Mouse (Mus musculus) liver, embryonic 13.5 days (tissue): ENCODE results near the gene Pip4k2a. TPM values are rescaled to one million over a fixed set of nuclear protein-coding genes. Genes with fewer than 3 reads are reported as not detected.

Experiments
- ATAC-seq: fragments of 200-750 bp; cut with Nextera tagmentation; 2 replicates; pipeline ENCODE4 v1.8.0; 2017; ENCODE audit warnings: low read depth, mild to moderate bottlenecking, moderate number of reproducible peaks, moderate library complexity
- DNase-seq: peaks from one replicate; pipeline ENCODE4 v3.0.0; 2022
- H3K27ac ChIP-seq: fragments of 300-500 bp; sonication (generic); 2 replicates; pipeline ENCODE4 v1.5.1; 2015; ENCODE audit warnings: moderate library complexity, mild to moderate bottlenecking, inconsistent platforms
- H3K27me3 ChIP-seq: fragments of 300-500 bp; sonication (generic); 2 replicates; pipeline ENCODE4 v1.6.1; 2015; ENCODE audit warnings: mild to moderate bottlenecking, inconsistent platforms
- H3K36me3 ChIP-seq: fragments of 300-500 bp; sonication (generic); 2 replicates; pipeline ENCODE4 v1.6.1; 2015; ENCODE audit warnings: mild to moderate bottlenecking, inconsistent platforms
- H3K4me1 ChIP-seq: fragments of 300-500 bp; sonication (generic); replicated peaks from 2 replicates; pipeline ENCODE4 v1.6.1; 2015; ENCODE audit warnings: inconsistent platforms
- H3K4me2 ChIP-seq: fragments of 300-500 bp; sonication (generic); 2 replicates; pipeline ENCODE4 v1.6.1; 2015; ENCODE audit warnings: inconsistent platforms, mild to moderate bottlenecking, moderate library complexity
- H3K4me3 ChIP-seq: fragments of 300-500 bp; sonication (generic); replicated peaks from 2 replicates; pipeline ENCODE4 v1.5.1; 2015; ENCODE audit warnings: mild to moderate bottlenecking, inconsistent platforms
- H3K9ac ChIP-seq: fragments of 300-500 bp; sonication (generic); 2 replicates; pipeline ENCODE4 v1.6.1; 2015; ENCODE audit warnings: mild to moderate bottlenecking, inconsistent platforms
- H3K9me3 ChIP-seq: fragments of 300-500 bp; sonication (generic); replicated peaks from 2 replicates; pipeline ENCODE4 v1.6.1; 2016; ENCODE audit warnings: inconsistent platforms
- WGBS: fragments of 180-500 bp; shearing (Covaris S2); methylation state at CpG from one replicate; pipeline ENCODE4 v1.1.7; 2015; ENCODE audit not compliant: insufficient replicate concordance; 5-methylcytosine and 5-hydroxymethylcytosine counted together
- polyA plus RNA-seq: library from polyadenylated mRNA; unstranded; fragments of >200 nt; fragmentation: Nextera tagmentation; extraction: Ambion mirVana; gene quantifications from 2 replicates; pipeline ENCODE4 v1.2.1, GENCODE M21; 2015

Gene Pip4k2a
- polyA plus RNA-seq, 1 experiment from 2014 or later, result 15.8 TPM

DNA sequence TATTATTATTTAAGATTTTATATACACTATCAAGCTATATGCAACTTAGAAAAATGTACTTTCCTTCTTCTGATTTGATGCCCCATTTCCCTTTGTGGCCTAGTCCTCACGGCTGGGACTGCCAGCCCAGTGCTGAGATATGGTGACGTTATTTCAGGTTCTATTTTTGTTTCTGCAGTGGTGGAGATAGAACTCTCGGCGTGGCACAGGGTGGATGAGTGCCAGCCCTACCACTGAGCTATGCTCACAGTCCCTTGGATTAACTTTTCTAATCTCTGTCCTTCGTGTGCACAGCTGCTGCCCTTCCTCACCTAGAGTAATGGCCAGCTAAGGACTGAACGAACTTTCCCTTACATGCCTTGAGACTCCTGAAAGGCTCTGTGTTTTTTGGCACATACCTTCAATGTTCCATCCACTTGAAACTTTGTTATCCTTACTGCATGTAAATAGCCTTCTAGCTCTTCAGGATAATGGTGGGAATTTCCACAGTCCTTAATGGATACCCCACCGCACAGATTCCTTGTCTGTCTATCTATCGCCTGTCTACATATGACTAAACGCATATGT is 164.8 kb downstream of the Pip4k2a start:
- no peak for DNase-seq
- no peak for ATAC-seq
- Histone ChIP-seq H3K27ac (no peak overlapping the region), H3K9ac (no peak overlapping the region), H3K4me1 (no peaks in the 10 kb centered on the region), H3K27me3 (no peaks in the 10 kb centered on the region), H3K4me3 (no peak overlapping the region), H3K4me2 (no peak overlapping the region), H3K9me3 (no peaks in the 10 kb centered on the region), H3K36me3 (no peaks in the 10 kb centered on the region)
- 62% methylated on average over 9 of the region's 9 CpGs for WGBS

DNA sequence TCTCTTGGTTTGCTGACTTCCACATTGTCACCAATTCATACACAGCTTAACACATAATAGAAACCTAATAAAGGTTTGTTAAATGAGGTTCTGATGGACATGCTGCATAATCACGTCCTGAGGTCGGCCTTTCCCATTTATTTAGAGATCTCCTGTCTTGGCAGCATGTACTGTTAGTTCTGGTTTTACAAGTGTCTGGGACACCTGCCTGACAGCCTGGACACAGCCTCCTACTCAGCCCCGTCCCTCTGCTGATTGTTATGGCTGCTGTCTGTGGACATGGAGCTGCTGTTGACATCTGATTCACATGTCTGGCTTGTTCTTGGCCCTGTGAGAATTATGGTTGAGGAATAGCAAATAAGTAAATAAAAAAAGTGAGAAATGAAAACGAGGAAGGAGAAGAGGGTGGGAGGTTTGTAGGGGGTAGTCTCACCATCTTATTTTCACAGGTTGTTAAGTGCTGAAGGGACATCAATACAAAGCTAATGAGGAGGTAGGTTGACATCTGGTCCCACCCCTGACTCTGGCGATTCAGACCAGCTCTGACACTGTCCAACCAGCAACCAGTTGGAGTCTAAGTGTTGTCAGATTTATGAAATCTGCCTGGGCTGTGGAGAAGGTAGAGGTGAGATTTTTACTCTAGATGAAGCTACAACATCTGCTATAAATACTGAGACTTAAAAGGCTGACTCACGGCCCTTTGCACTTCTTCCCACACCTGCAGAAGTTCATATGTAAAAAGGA is 166.7 kb downstream of the Pip4k2a start:
- Histone ChIP-seq H3K4me1 (no peaks in the 10 kb centered on the region), H3K9ac (no peak overlapping the region), H3K4me3 (no peak overlapping the region), H3K9me3 (no peaks in the 10 kb centered on the region), H3K36me3 (no peaks in the 10 kb centered on the region), H3K27me3 (no peaks in the 10 kb centered on the region), H3K4me2 (no peak overlapping the region), H3K27ac (no peak overlapping the region)
- ATAC-seq (no peak), DNase-seq (no peak)
- WGBS, result 58% methylated on average over 6 of the region's 6 CpGs

DNA sequence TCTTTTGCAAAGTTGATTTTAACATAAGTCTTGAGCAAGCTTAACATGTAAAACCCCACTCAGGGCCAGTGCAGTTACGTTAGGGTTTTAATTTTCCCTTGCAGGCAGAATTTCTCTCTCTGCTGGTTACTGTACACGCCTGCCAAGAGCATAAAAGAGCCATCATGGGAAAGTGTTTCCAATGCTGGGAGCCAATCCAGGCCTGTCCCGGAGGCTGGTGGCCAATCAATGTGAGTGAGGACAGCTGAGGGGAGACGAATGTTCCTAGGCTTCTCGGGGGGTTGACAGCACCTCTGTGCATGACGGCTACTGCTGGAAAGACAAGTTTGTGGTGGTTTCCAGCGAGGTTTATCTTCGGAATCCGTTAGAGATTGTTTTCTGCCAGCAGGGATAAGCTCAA is 175.2 kb downstream of the Pip4k2a start:
- Histone ChIP-seq H3K4me2 (no peak overlapping the region), H3K27ac (no peak overlapping the region), H3K27me3 (no peaks in the 10 kb centered on the region), H3K9ac (no peak overlapping the region), H3K4me3 (no peak overlapping the region), H3K36me3 (no peaks in the 10 kb centered on the region), H3K4me1 (peaks cover 18% of the 10 kb centered on the region), H3K9me3 (no peaks in the 10 kb centered on the region)
- no peak for DNase-seq
- WGBS, result 43% methylated on average over 9 of the region's 9 CpGs
- ATAC-seq, result no peak

DNA sequence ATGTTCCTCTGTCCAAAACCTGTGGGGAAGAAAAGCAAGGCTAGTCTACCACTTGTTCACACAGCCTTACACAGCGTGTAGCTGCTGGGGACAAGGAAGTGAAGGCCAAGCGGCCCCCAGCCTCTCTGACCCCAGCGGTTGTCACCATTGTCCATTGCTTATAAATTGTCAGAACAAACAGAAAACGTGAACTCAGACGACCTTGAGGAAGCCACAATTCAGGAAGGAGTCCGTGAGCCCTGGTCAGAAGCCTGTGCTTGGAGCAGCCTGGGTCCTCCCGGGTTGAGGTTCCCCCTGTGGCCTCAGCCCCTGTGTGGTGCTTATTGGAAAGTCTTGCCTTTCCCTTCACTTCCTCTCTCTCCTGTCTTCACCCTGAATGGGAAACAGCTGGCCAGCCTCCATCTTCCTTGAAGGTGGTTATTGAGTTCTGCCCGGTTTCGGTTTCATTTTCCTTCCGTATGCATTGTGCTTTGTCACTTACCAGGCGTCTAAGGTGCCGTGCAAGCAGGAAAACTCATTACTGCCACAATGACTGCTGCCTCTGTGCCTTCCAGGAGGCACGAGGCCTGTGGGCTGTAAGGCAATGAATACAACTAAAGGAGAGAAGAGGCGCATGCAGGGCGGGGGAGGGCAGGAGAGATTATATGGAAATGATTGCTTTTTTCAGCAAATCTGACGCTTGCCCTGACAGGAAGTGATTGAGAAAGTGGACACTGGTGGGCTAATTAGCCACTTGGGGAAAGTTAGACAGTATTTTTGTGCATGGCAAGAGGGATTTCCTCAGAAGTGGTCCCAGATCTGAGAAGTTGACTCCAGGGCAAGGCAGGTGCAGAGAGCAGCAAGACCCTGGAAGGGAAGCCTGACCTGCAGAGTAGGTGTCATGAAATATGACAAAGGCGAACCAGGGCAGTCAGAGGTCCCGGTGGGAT is 176.2 kb downstream of the Pip4k2a start:
- H3K36me3 ChIP-seq, result no peaks in the 10 kb centered on the region
- DNase-seq (peak; percentile 13), ATAC-seq (peak; percentile 47; the same call in 1 of the 2 replicates)
- H3K4me1 ChIP-seq, result peaks cover 18% of the 10 kb centered on the region
- 21% methylated on average over 18 of the region's 18 CpGs for WGBS
- H3K9me3 ChIP-seq, result no peaks in the 10 kb centered on the region
- peak overlapping the region; percentile 59 for H3K4me3 ChIP-seq
- no peaks in the 10 kb centered on the region for H3K27me3 ChIP-seq
- no peak overlapping the region; the same call in 1 of the 2 replicates for H3K27ac ChIP-seq
- H3K4me2 ChIP-seq, result peak overlapping the region; percentile 69
- H3K9ac ChIP-seq, result peak overlapping the region; percentile 55

DNA sequence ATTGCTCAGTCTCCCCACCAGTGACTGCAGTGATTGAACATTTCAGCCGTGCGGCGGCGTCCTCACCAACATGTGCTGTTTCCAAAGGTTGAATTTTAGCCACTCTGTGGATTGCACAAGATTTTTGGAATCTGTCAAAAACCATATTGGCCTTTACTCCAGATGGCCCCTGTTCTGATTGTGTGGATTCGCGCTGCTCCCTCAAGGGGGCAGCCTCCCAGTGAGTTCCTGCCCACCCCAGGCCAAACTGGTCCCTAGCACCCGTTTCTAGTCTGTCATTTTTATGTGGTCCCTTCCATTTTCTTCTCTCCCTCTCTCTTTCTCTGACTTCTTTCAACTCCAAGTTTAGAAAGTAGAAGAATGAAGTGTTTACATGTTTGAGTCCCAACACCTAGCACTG is 178.4 kb downstream of the Pip4k2a start:
- Histone ChIP-seq H3K27me3 (no peaks in the 10 kb centered on the region), H3K9me3 (no peaks in the 10 kb centered on the region), H3K27ac (no peak overlapping the region), H3K36me3 (no peaks in the 10 kb centered on the region), H3K9ac (no peak overlapping the region), H3K4me2 (no peak overlapping the region), H3K4me3 (no peak overlapping the region), H3K4me1 (peaks cover 18% of the 10 kb centered on the region)
- DNase-seq, result no peak
- ATAC-seq, result no peak
- 61% methylated on average over 7 of the region's 7 CpGs for whole genome bisulfite sequencing

DNA sequence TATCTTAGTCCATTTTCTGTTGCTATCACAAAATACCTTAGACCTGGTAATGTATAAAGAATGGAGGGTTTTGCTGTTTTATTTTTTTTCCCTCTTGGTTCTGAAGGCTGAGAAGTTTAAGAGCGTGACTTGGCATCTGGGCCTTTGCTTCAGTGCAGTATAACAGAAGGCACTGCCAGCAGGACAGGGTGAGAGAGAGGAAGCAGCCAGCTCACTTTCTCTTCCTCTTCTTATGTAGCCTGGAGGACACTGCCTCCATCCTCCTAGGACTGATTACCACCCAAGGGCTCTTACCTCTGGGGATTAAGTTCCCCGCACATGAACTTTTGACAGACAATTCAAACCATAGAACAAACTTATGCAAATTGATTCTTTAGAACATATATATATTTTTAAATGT is 181.9 kb downstream of the Pip4k2a start:
- 64% methylated on average over 2 of the region's 2 CpGs for WGBS
- Histone ChIP-seq H3K27me3 (no peaks in the 10 kb centered on the region), H3K9ac (no peak overlapping the region), H3K4me2 (no peak overlapping the region), H3K4me3 (no peak overlapping the region), H3K4me1 (no peaks in the 10 kb centered on the region; the same call in 1 of the 2 replicates), H3K9me3 (no peaks in the 10 kb centered on the region), H3K36me3 (no peaks in the 10 kb centered on the region), H3K27ac (no peak overlapping the region)
- DNase-seq, result no peak
- ATAC-seq, result no peak

DNA sequence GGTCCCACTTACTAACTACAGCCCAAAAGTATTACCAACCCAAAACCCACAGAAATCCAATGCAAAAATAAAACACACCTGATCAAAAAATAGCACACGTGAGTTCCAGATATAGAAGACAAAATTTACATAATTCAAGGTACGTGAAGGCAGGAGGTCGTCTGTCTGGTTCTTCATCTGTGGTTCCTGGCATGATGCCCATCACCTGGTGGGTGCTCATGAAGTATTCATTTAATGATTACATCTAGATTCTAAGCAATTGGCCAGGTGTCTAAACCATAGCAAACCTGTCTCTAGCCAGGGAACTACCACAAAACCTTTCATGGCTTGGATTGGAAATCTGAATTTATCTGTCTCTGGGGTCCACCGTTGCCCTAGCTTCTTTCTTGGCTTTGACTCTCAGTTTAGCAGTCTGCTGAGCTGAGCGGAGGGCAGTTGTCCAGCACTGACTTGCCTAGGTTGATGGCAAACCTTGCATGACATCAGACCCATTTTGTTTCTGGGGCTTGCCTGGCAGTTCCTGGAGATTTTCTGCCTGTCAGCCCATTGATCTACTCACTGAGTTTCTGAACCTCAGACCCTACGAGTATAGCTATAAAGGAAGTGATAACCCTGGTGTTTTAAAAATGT is 182.5 kb downstream of the Pip4k2a start:
- Histone ChIP-seq H3K9me3 (no peaks in the 10 kb centered on the region), H3K27ac (no peak overlapping the region), H3K4me3 (no peak overlapping the region), H3K36me3 (no peaks in the 10 kb centered on the region), H3K4me1 (no peaks in the 10 kb centered on the region), H3K9ac (no peak overlapping the region), H3K27me3 (no peaks in the 10 kb centered on the region), H3K4me2 (no peak overlapping the region)
- DNase-seq (no peak), ATAC-seq (no peak)
- 62% methylated on average over 6 of the region's 6 CpGs for WGBS

DNA sequence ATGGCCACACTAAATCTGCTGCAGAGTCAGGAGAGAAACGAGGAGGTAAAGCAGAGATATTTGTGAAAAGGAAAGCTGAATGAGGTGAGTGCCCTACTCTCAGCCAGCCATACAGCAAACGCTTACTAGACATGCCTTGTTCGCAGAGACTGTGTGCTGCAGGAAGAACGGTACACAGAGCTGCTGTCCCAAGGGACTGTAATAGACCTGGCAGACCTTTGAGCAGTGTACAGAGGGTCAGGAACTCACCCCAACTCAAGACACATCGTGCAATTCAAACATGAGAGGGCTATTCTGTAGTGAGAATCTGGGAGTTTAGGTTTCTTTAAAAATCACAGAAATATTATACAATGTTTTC is 183.5 kb downstream of the Pip4k2a start:
- Histone ChIP-seq H3K4me1 (no peaks in the 10 kb centered on the region), H3K36me3 (no peaks in the 10 kb centered on the region), H3K27ac (no peak overlapping the region), H3K4me2 (no peak overlapping the region), H3K9ac (no peak overlapping the region), H3K9me3 (no peaks in the 10 kb centered on the region), H3K27me3 (no peaks in the 10 kb centered on the region), H3K4me3 (no peak overlapping the region)
- WGBS, result 58% methylated on average over 5 of the region's 5 CpGs
- ATAC-seq (no peak), DNase-seq (no peak)

DNA sequence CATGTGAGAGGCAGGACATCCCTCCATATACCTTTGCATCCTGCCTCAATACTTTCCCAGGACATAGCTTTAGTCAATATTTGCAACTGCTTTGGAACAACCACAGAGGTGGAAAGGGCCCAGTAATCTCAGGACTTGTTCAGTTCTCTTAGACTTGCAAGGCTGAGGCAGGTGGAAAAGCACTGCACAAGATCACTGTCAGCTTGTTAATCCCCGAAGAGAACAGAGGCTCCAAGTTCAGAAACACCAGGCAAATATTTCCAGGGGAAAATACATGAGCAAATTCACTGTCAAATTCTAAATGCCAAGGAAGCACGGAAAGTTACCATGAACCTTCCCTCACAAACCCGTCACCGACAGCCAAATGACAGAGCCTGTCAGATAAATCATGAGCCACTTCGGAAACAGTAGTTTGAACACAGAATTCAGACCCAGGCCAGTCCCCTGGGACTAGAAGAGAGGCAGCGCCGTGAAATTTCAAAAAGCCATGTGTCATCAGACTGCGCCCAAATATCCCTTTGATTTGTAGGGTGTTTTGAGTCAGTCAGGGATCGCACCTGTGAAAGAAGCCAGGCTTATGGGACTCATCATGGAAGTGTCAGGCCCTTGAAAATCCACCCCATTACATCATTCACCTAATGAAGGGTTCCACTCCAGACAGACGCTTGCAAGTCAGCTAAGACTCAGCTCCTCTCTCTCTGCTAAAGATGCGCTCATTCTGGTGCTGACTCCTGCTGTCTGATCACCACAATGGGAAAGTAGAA is 184.1 kb downstream of the Pip4k2a start:
- Histone ChIP-seq H3K4me3 (no peak overlapping the region), H3K4me1 (no peaks in the 10 kb centered on the region), H3K9me3 (no peaks in the 10 kb centered on the region), H3K36me3 (no peaks in the 10 kb centered on the region), H3K4me2 (no peak overlapping the region), H3K9ac (no peak overlapping the region), H3K27ac (no peak overlapping the region), H3K27me3 (no peaks in the 10 kb centered on the region)
- DNase-seq, result no peak
- 67% methylated on average over 11 of the region's 11 CpGs for WGBS
- ATAC-seq, result no peak

DNA sequence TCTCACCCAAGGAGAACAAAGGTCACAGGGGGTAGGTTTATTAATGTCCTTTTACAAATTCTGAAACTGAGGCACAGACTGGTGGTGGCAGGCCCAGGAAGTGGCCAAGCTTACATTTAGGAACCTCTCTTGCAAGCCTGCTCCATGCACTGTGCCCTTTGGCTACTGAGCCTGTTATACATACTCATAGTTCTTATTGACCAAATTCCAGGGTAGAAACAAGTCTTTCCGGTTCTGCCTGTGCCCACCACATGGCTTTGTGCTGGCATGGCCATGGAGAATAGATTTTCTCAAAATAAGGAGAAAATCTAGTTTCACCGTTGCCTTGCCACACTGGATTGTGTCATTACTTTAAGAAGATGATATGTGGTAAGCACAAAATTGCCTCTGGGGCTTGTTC is 190.0 kb downstream of the Pip4k2a start:
- Histone ChIP-seq H3K36me3 (no peaks in the 10 kb centered on the region), H3K9me3 (no peaks in the 10 kb centered on the region), H3K27me3 (peaks cover 11% of the 10 kb centered on the region), H3K4me3 (no peak overlapping the region), H3K4me1 (no peaks in the 10 kb centered on the region), H3K27ac (no peak overlapping the region), H3K4me2 (no peak overlapping the region), H3K9ac (no peak overlapping the region)
- ATAC-seq, result no peak
- DNase-seq, result no peak
- 75% methylated on average over 2 of the region's 2 CpGs for WGBS
